Mouse (Mus musculus): ENCODE data around the gene Amacr.

DNA sequence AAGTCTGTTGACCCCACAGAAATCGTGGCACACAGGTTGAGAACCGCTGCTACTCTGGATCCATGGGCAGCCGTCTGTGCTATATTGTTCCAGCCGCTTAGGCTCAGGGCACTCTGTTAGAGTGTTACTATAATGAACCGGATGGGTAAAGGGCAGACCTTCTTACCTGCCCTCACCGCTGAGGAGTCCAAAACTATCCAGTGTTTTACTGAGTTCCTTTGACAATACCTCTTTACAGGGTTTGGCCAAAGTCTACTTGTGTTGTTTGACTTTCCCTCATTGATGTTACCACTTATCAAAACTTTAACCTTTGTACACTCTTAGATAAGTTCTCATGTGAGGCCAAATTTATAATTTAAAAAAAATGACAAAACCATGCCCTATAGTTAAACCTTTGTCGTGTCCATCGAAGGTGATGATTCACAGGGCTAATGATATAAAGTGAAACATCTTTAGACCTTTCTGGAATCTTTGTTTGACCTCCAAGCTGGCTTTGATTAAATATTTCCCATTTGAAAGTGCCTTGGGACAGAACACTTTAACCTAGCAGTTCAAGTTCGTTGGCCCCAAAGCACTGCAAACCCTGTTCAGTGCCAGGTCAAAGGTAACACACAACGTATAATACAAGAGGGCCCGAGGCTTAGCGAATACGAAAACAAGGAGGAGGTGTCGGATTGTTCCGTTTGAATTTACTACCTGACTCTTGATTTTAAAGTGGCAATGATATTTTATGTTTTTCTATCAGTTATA, 22.1 kb upstream of the Amacr start:
- TF ChIP-seq CTCF (IDR thresholded peaks at IDR 0.05; ENCODE audit: low read depth, low read length) (no peak), POLR2A (IDR thresholded peaks at IDR 0.05; ENCODE audit: extremely low read depth, insufficient read depth, low read length) (no peak)
